Mouse (Mus musculus): Measurements from ENCODE around the gene Zyx. TPM values are rescaled to one million over a fixed set of nuclear protein-coding genes. Genes with fewer than 3 reads are reported as not detected.

Gene Zyx
- polyA plus RNA-seq, 1 experiment from 2014 or later, result 203 TPM

DNA sequence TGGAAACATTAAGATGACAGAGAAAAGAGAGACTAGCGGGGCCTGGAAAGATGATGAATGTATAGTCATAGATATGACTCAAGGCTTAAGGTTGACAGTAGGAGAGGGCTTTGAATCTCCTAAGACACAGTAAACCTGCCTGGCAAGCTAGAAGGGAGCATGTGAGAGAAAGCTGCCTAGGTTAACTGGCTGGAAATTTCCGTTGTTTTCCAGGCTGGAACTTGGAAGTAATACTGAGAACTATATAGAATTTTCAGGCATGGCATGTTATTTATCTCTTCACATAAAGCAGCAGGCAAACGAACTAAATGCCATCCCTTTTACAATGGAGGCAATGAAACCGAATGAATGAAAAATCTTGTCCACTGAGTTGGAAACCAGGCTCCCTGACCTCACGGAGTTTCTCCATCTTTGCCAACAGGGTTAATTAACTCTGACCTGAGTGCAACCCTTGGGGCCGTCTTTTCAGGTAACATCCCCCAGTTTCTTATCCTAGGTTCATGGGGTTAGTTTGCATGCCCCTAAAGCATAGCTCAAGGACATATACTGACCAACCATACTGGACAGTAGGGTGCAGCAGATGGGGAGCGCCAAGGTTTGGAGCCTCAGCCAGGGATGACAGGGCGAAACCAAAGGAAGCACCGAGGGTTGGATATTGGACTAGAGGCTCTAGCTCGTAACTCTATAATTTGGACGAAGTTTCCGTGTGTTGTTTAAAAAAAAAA, 987 bp upstream of the Zyx start:
- Histone ChIP-seq H3K27me3 (ENCODE audit: control insufficient read depth, insufficient read depth, low read depth, low read length) (no peaks in the 10 kb centered on the region), H3K9ac (ENCODE audit: low read length) (0 out of 2 replicates have a peak overlapping the region, but pooled peaks have one; percentile 17), H3K4me2 (ENCODE audit: low read depth, low read length) (peak overlapping the region; percentile 89), H3K4me1 (replicated peaks; ENCODE audit: control insufficient read depth, insufficient read depth, low read length) (peaks cover 32% of the 10 kb centered on the region), H3K27ac (ENCODE audit: low read length) (peak overlapping the region; percentile 99), H3K4me3 (ENCODE audit: low read length) (peak overlapping the region; percentile 63), H3K36me3 (ENCODE audit: control insufficient read depth, insufficient read depth, low read length) (0 out of 2 replicates have a peak, but pooled peaks cover 3% of the 10 kb centered on the region), H3K9me3 (ENCODE audit: control insufficient read depth, low read length) (no peaks in the 10 kb centered on the region)
- WGBS, result 39% methylated on average over 12 of the region's 12 CpGs
- ATAC-seq (ENCODE audit: low read depth), result no peak

- Histone ChIP-seq H3K4me2 (ENCODE audit: low read depth, low read length) (peak overlapping the region; percentile 89), H3K36me3 (ENCODE audit: control insufficient read depth, insufficient read depth, low read length) (peaks cover 3% of the 10 kb centered on the region; the same call in 1 of the 2 replicates), H3K9me3 (ENCODE audit: control insufficient read depth, low read length) (no peaks in the 10 kb centered on the region), H3K4me1 (replicated peaks; ENCODE audit: control insufficient read depth, insufficient read depth, low read length) (peaks cover 37% of the 10 kb centered on the region), H3K27ac (ENCODE audit: low read length) (peak overlapping the region; percentile 99), H3K27me3 (ENCODE audit: control insufficient read depth, insufficient read depth, low read depth, low read length) (no peaks in the 10 kb centered on the region), H3K4me3 (ENCODE audit: low read length) (peak overlapping the region; percentile 63), H3K9ac (ENCODE audit: low read length) (peak overlapping the region; percentile 79)
- 2% methylated on average over 11 of the region's 11 CpGs for WGBS
- ATAC-seq (ENCODE audit: low read depth), result peak; percentile 54
Observed at GRCm38 (mm10) chr6:42349006-42349425, 414 bp upstream of the Zyx start.

DNA sequence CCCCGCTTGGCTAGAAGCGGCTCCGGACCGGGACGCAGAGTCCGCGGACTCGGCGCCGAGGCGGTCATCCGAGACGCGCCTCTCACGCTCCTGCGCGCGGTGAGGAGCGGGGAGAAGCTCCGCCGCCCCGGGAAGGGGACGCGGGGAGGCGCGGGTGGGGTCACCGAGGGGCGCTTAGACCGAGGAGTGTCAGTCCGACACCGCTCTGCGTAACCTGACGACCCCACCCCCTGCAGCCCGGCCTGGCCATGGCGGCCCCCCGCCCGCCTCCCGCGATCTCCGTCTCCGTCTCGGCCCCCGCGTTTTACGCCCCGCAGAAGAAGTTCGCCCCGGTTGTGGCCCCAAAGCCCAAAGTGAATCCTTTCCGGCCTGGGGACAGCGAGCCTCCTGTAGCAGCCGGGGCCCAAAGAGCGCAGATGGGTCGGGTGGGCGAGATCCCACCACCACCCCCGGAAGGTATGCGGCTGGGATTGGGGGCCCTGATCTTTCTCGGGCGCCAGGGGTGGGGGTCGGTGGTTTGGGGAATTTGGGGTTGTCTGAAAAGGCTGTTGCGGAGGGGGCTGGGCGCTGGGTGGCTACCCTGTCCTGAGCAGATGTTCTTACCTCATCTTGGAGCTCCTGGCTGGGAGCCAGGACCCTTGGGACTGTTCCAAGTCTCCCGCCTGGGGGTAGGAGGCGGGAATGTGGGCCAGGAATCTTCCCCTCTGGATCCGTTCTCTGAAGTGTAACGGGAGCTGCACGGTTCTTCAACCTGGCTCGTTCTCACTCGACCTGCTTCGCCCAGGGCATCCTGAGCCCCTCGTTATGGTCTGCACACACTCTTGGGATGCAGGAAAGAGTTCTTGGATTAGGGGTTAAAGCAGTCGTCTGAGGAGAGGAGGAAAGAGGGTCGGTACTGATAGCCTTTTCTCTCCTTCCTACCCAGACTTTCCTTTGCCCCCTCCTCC, 864 bp downstream of the Zyx start:
- H3K4me3 ChIP-seq (ENCODE audit: low read length), result peak overlapping the region; percentile 63
- peak overlapping the region; percentile 79 for H3K9ac ChIP-seq (ENCODE audit: low read length)
- no peaks in the 10 kb centered on the region for H3K27me3 ChIP-seq (ENCODE audit: control insufficient read depth, insufficient read depth, low read depth, low read length)
- H3K36me3 ChIP-seq (ENCODE audit: control insufficient read depth, insufficient read depth, low read length), result peaks cover 3% of the 10 kb centered on the region; the same call in 1 of the 2 replicates
- H3K4me2 ChIP-seq (ENCODE audit: low read depth, low read length), result peak overlapping the region; percentile 89
- WGBS, result under 1% methylated on average over 72 of the region's 72 CpGs
- H3K9me3 ChIP-seq (ENCODE audit: control insufficient read depth, low read length), result no peaks in the 10 kb centered on the region
- peak; percentile 24 for ATAC-seq (ENCODE audit: low read depth)
- H3K4me1 ChIP-seq (replicated peaks; ENCODE audit: control insufficient read depth, insufficient read depth, low read length), result peaks cover 47% of the 10 kb centered on the region
- H3K27ac ChIP-seq (ENCODE audit: low read length), result peak overlapping the region; percentile 99

DNA sequence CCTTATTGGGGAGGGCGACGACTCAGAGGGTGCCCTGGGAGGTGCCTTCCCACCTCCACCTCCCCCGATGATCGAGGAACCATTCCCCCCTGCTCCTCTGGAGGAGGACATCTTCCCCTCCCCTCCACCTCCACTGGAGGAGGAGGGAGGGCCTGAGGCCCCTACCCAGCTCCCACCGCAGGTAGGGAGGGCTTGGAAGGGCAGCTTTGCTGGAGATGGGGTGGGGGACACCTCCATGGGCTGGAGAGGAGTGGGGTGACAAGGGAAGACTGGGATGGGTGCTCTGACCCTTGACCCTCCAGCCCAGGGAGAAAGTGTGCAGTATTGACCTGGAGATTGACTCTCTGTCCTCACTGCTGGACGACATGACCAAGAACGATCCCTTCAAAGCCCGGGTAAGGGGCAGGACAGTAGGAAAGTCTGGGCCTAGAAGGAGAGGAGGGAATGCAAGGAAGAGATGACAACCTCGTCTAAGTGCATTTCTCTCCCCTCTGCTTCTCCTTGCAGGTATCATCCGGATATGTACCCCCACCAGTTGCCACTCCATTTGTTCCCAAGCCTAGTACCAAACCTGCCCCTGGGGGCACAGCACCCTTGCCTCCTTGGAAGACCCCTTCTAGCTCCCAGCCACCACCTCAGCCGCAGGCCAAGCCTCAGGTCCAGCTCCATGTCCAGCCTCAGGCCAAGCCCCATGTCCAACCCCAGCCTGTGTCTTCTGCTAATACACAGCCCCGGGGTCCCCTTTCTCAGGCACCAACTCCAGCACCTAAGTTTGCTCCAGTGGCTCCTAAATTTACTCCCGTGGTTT, 1.7 kb downstream of the Zyx start:
- Histone ChIP-seq H3K4me1 (replicated peaks; ENCODE audit: control insufficient read depth, insufficient read depth, low read length) (peaks cover 47% of the 10 kb centered on the region), H3K4me2 (ENCODE audit: low read depth, low read length) (peak overlapping the region; percentile 89), H3K27ac (ENCODE audit: low read length) (peak overlapping the region; percentile 99), H3K9me3 (ENCODE audit: control insufficient read depth, low read length) (no peaks in the 10 kb centered on the region), H3K9ac (ENCODE audit: low read length) (peak overlapping the region; percentile 79), H3K27me3 (ENCODE audit: control insufficient read depth, insufficient read depth, low read depth, low read length) (no peaks in the 10 kb centered on the region), H3K36me3 (ENCODE audit: control insufficient read depth, insufficient read depth, low read length) (peaks cover 7% of the 10 kb centered on the region), H3K4me3 (ENCODE audit: low read length) (peak overlapping the region; percentile 63)
- ATAC-seq (ENCODE audit: low read depth), result no peak
- WGBS, result 42% methylated on average over 13 of the region's 13 CpGs

GRCm38 (mm10) chr6:42351776-42352485, 2.5 kb downstream of the Zyx start:
- Histone ChIP-seq H3K36me3 (ENCODE audit: control insufficient read depth, insufficient read depth, low read length) (peaks cover 14% of the 10 kb centered on the region), H3K9ac (ENCODE audit: low read length) (peak overlapping the region; percentile 79), H3K4me3 (ENCODE audit: low read length) (peak overlapping the region; percentile 63), H3K27me3 (ENCODE audit: control insufficient read depth, insufficient read depth, low read depth, low read length) (no peaks in the 10 kb centered on the region), H3K27ac (ENCODE audit: low read length) (0 out of 2 replicates have a peak overlapping the region, but pooled peaks have one; percentile 20), H3K4me1 (replicated peaks; ENCODE audit: control insufficient read depth, insufficient read depth, low read length) (peaks cover 54% of the 10 kb centered on the region), H3K4me2 (ENCODE audit: low read depth, low read length) (peak overlapping the region; percentile 89), H3K9me3 (ENCODE audit: control insufficient read depth, low read length) (no peaks in the 10 kb centered on the region)
- whole genome bisulfite sequencing, result 57% methylated on average over 7 of the region's 7 CpGs
- ATAC-seq (ENCODE audit: low read depth), result no peak

DNA sequence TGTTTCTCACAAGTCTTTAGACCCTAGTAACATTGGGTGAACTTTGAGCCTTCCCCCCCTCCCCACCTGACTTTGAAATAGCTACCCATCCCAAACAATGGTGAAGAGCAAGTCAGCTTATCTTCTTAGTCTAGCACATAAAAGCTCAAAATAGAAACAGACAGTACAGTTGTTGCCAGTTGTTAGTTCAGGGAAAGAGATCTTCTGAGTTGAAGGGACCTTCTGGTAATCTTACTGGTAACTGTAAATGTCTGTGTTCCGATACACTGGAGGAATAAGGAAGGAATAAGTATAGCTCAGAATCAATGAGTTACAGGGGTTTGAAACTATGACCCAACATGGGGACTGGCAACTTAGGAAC, 3.0 kb downstream of the Zyx start:
- peak overlapping the region; percentile 63 for H3K4me3 ChIP-seq (ENCODE audit: low read length)
- ATAC-seq (ENCODE audit: low read depth), result no peak
- H3K27ac ChIP-seq (ENCODE audit: low read length), result no peak overlapping the region
- H3K4me2 ChIP-seq (ENCODE audit: low read depth, low read length), result peak overlapping the region; percentile 89
- H3K4me1 ChIP-seq (replicated peaks; ENCODE audit: control insufficient read depth, insufficient read depth, low read length), result peaks cover 60% of the 10 kb centered on the region
- no peaks in the 10 kb centered on the region for H3K27me3 ChIP-seq (ENCODE audit: control insufficient read depth, insufficient read depth, low read depth, low read length)
- H3K36me3 ChIP-seq (ENCODE audit: control insufficient read depth, insufficient read depth, low read length), result peaks cover 19% of the 10 kb centered on the region
- no peaks in the 10 kb centered on the region for H3K9me3 ChIP-seq (ENCODE audit: control insufficient read depth, low read length)
- H3K9ac ChIP-seq (ENCODE audit: low read length), result peak overlapping the region; percentile 79; the same call in 1 of the 2 replicates
- 95% methylated on average over 1 of the region's 1 CpGs for WGBS

- no peak for ATAC-seq (ENCODE audit: low read depth)
- Histone ChIP-seq H3K27ac (ENCODE audit: low read length) (no peak overlapping the region), H3K4me3 (ENCODE audit: low read length) (peak overlapping the region; percentile 63), H3K9ac (ENCODE audit: low read length) (0 out of 2 replicates have a peak overlapping the region, but pooled peaks have one; percentile 18), H3K4me2 (ENCODE audit: low read depth, low read length) (peak overlapping the region; percentile 89), H3K36me3 (ENCODE audit: control insufficient read depth, insufficient read depth, low read length) (peaks cover 24% of the 10 kb centered on the region), H3K27me3 (ENCODE audit: control insufficient read depth, insufficient read depth, low read depth, low read length) (no peaks in the 10 kb centered on the region), H3K9me3 (ENCODE audit: control insufficient read depth, low read length) (no peaks in the 10 kb centered on the region), H3K4me1 (replicated peaks; ENCODE audit: control insufficient read depth, insufficient read depth, low read length) (peaks cover 65% of the 10 kb centered on the region)
- WGBS, result 43% methylated on average over 8 of the region's 8 CpGs
Observed at GRCm38 (mm10) chr6:42353180-42353579, 3.8 kb downstream of the Zyx start.
